Mouse (Mus musculus): ENCODE data around the gene Ddx19a. TPM values are rescaled to one million over a fixed set of nuclear protein-coding genes. Genes with fewer than 3 reads are reported as not detected.

The Ddx19a gene
- polyA plus RNA-seq, 1 experiment from 2014 or later = 9.8 TPM

DNA sequence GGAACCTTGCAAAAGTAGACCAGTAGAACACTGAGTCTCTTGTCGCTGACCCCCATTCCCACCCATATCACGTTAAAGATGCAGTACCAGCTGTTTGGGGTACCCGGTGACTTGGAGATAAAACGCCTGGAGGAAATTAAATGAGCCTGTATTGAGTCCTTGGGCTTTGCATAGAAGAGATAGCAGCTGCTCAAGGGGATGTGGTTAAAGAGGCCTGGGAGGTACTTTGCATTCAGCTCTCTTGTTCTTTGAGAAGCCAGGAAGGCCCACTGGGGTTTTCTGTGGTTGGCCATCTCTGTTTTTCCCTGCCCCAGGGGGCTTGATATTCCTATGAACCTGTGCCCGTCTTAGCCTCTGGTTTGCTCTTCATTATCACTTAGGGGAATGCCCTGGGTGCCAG is 68.5 kb downstream of the Ddx19a start:
- no peak for ATAC-seq (ENCODE audit: low FRiP score)
- Histone ChIP-seq H3K27ac (replicated peaks) (no peak overlapping the region), H3K27me3 (replicated peaks) (no peaks in the 10 kb centered on the region), H3K4me1 (peaks cover 20% of the 10 kb centered on the region), H3K36me3 (peaks cover 3% of the 10 kb centered on the region; the same call in 1 of the 2 replicates), H3K9me3 (replicated peaks) (no peaks in the 10 kb centered on the region), H3K4me3 (replicated peaks) (no peak overlapping the region), H3K9ac (replicated peaks) (no peak overlapping the region), H3K4me2 (no peak overlapping the region)
- WGBS = 65% methylated on average over 5 of the region's 5 CpGs

DNA sequence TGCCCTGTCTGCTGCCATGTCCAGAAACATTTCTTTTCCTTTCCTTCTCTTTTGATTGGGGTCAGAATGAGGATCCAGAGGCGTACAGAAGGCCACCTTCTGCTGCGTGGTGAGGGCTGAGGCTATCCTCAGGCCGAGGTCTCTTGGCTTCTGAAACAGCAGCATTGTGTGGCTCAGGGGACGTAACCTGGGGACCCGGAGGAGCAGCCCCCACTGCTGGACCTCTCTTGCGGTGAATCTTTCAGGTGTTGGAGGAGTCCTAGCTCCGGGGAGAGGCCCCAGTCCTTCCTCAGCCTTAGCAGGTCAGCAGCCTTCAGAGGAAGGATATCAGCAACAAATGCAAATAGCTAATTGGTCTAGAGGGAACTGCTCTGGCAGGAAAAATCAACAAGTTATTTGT is 69.2 kb downstream of the Ddx19a start:
- Histone ChIP-seq H3K27ac (replicated peaks) (no peak overlapping the region), H3K36me3 (peaks cover 3% of the 10 kb centered on the region; the same call in 1 of the 2 replicates), H3K4me1 (peaks cover 20% of the 10 kb centered on the region), H3K9ac (replicated peaks) (no peak overlapping the region), H3K9me3 (replicated peaks) (no peaks in the 10 kb centered on the region), H3K27me3 (replicated peaks) (no peaks in the 10 kb centered on the region), H3K4me2 (no peak overlapping the region), H3K4me3 (replicated peaks) (no peak overlapping the region)
- 83% methylated on average over 7 of the region's 7 CpGs for WGBS
- no peak for ATAC-seq (ENCODE audit: low FRiP score)

DNA sequence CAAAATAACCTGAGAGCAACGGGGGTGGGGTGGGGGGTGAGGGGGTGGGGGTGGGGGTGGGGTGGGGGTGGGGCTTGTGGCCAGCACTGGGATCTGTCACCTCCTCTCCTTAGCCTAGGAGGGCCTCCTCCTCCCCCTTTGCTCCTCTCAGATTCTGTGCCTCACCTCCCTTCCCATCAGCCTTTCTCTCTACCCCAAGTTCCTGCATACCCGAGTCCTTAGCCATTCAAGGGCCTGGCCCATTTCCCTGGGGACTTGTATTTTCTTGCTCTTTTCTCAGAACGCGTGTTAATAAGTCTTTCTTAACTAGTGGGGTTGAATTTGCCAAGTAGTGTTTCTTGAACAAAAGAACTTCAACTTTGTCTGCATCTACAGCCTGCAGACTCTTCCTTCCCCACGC is 70.9 kb downstream of the Ddx19a start:
- Histone ChIP-seq H3K36me3 (peaks cover 3% of the 10 kb centered on the region; the same call in 1 of the 2 replicates), H3K4me2 (no peak overlapping the region), H3K27me3 (replicated peaks) (no peaks in the 10 kb centered on the region), H3K4me3 (replicated peaks) (no peak overlapping the region), H3K9ac (replicated peaks) (no peak overlapping the region), H3K27ac (replicated peaks) (no peak overlapping the region), H3K4me1 (peaks cover 29% of the 10 kb centered on the region), H3K9me3 (replicated peaks) (no peaks in the 10 kb centered on the region)
- no peak for ATAC-seq (ENCODE audit: low FRiP score)
- WGBS = 49% methylated on average over 5 of the region's 5 CpGs

DNA sequence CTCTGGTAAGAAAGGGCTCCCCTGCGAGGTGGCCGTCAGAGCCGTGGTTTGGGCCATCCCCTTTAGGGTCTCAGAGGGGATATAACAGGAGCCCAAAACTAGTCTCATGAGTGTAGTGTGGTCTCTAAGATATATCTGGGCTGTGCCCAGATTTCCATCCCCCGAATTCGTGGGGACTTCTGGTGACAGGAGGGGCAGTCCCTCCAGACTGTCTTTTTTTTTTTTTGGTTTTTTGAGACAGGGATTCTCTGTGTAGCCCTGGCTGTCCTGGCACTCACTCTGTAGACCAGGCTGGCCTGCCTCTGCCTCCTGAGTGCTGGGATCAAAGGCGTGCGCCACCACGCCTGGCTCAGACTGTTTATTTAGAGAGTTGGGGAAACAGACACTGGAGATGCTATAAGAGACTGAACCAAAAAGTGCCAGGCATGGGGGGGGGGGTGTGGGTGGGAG is 71.9 kb downstream of the Ddx19a start:
- Histone ChIP-seq H3K9ac (replicated peaks) (no peak overlapping the region), H3K4me1 (peaks cover 38% of the 10 kb centered on the region), H3K9me3 (replicated peaks) (no peaks in the 10 kb centered on the region), H3K27ac (replicated peaks) (no peak overlapping the region), H3K4me2 (no peak overlapping the region), H3K36me3 (peaks cover under 1% of the 10 kb centered on the region; the same call in 1 of the 2 replicates), H3K4me3 (replicated peaks) (no peak overlapping the region), H3K27me3 (replicated peaks) (no peaks in the 10 kb centered on the region)
- no peak for ATAC-seq (ENCODE audit: low FRiP score)
- 78% methylated on average over 8 of the region's 8 CpGs for WGBS

Small RNA genes lying within 50 kb of the gene (microRNA-seq; reads per million reads assigned to microRNA genes)
- gene Gm24103 (not detected), gene Mir3473d (0.52 reads per million)

Other genes with a start within 250 kb of the Ddx19a start
- gene Il34, start 191.9 kb downstream of the Ddx19a start, polyA plus RNA-seq (2015; fragmentation: Nextera tagmentation; extraction: Ambion mirVana) = 5.8 and 6.3 TPM in 2 replicates
- gene Cog4, start 151.2 kb downstream of the Ddx19a start, polyA plus RNA-seq (2015; fragmentation: Nextera tagmentation; extraction: Ambion mirVana) = 74.1 and 78.9 TPM in 2 replicates
- gene Sf3b3, start 151.0 kb downstream of the Ddx19a start, polyA plus RNA-seq (2015; fragmentation: Nextera tagmentation; extraction: Ambion mirVana) = 79.6 and 97.3 TPM in 2 replicates
- gene Fuk, start 95.3 kb downstream of the Ddx19a start, polyA plus RNA-seq (2015; fragmentation: Nextera tagmentation; extraction: Ambion mirVana) = 7.3 and 7.5 TPM in 2 replicates
- gene St3gal2, start 77.9 kb downstream of the Ddx19a start, polyA plus RNA-seq (2015; fragmentation: Nextera tagmentation; extraction: Ambion mirVana) = 23.1 and 24.4 TPM in 2 replicates
- gene Ddx19b, start 34.0 kb upstream of the Ddx19a start, polyA plus RNA-seq (2015; fragmentation: Nextera tagmentation; extraction: Ambion mirVana) = 6.0 and 6.1 TPM in 2 replicates
- gene Aars, start 35.3 kb upstream of the Ddx19a start, polyA plus RNA-seq (2015; fragmentation: Nextera tagmentation; extraction: Ambion mirVana) = 79.6 and 91.0 TPM in 2 replicates
- gene Exosc6, start 58.5 kb upstream of the Ddx19a start, polyA plus RNA-seq (2015; fragmentation: Nextera tagmentation; extraction: Ambion mirVana) = not detected in 2 replicates
- 0.31 and 0.65 TPM in 2 replicates for gene Clec18a, start 94.6 kb upstream of the Ddx19a start, polyA plus RNA-seq (2015; fragmentation: Nextera tagmentation; extraction: Ambion mirVana)
- gene Pdpr, start 96.8 kb upstream of the Ddx19a start, polyA plus RNA-seq (2015; fragmentation: Nextera tagmentation; extraction: Ambion mirVana) = 10.3 and 10.5 TPM in 2 replicates

Data from neural tube, embryonic 15.5 days (tissue).